Mouse (Mus musculus): ENCODE measurements around the gene E430018J23Rik.
"Not testable (repeated sequence)": the region's sequence is repeated elsewhere in the genome, so short reads cannot be mapped to it uniquely, and the experiment has no call there.

E430018J23Rik gene

GRCm38 (mm10) chr7:127378310-127378921 is 15.0 kb downstream of the E430018J23Rik start:
- no peak for DNase-seq (ENCODE audit: low spot score in 2 of 2)

- DNase-seq (ENCODE audit: low spot score in 2 of 2): peak; percentile 94 to 96
Observed at GRCm38 (mm10) chr7:127375271-127376245, 17.9 kb downstream of the E430018J23Rik start, which contains the start of gene Zfp747. Zfp747 (minus strand) TSS chr7:127376050.

DNA sequence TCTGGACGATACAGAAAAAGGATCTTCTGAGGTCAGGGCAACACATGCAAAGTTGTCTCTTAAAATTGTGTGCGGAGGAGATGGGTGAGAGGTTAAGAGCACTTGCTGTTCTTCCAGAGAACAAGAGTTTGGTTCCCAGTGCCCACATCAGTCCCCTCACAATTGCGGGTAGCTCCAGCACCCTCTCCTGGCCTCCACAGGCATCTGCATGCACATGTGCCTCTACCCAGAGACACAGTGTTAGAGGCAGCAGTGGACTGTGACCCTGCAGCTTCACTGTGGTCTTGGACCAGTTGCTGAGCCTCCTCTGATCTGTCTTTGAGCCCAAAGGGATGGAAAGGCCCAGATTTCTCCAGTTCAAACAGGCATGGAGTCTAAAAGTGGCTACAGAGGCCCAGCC is 21.6 kb downstream of the E430018J23Rik start:
- DNase-seq (ENCODE audit: low spot score in 2 of 2): not testable (repeated sequence)

- no peak for DNase-seq (ENCODE audit: low spot score in 2 of 2)
Observed at GRCm38 (mm10) chr7:127371213-127371612, 22.2 kb downstream of the E430018J23Rik start.

- DNase-seq (ENCODE audit: low spot score in 2 of 2): no peak
Observed at GRCm38 (mm10) chr7:127366249-127366648, 27.2 kb downstream of the E430018J23Rik start.

DNA sequence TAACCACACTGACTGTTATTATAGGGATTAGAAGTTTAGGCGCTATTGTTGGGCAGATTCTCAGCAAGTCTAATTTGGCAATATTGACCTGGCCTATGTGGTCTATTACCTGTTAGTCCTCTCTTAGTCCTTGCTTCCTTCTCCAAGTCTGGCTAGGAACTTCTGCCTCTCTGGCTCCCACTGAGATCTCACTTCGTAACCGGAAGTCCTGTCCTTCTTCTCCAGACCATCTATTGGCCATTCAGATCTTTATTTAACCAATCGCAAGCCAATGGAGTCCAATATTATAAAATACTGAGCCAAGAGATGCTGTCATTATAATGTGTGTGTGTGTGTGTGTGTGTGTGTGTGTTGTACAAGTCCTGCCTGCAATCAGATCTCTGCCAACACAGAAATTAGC is 29.3 kb downstream of the E430018J23Rik start:
- no peak for DNase-seq (ENCODE audit: low spot score in 2 of 2)

GRCm38 (mm10) chr7:127363475-127363921 is 29.9 kb downstream of the E430018J23Rik start:
- no peak for DNase-seq (ENCODE audit: low spot score in 2 of 2)

DNA sequence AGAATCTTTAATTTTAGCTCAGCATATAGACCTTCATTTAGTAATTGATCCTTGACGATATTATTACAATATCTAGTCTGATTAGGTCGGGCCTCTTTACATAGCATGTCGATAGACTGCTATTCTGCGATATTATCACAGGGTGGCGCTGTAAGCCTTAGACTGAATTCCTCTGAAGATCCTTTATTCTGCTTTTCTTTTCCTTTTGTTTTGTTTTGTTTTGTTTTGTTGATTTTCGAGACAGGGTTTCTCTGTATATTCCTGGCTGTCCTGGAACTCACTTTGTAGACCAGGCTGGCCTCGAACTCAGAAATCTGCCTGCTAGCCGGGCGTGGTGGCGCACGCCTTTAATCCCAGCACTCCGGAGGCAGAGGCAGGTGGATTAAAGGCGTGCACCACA is 31.0 kb downstream of the E430018J23Rik start:
- peak; percentile 26 to 36 for DNase-seq (ENCODE audit: low spot score in 2 of 2)

DNA sequence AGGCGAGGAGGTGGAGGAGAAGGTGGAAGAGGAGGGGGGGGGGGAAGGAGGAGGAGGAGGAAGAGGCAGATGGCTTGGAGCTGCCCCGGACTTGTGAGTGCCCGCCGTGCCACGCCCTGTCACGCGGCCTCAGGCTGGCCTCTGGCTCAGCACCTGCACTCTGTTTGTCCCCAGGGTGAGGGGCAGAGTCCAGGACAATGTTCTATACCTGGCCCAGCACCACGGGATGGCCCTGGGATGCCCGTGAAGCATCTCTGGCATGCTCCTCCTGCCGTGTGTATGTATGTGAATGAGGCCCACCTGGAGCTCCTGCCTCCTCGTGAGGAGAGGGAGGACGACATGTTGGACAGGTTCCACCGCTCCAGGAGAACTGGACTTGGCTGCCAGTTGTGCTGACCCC is 32.0 kb downstream of the E430018J23Rik start:
- DNase-seq (ENCODE audit: low spot score in 2 of 2): no peak

- DNase-seq (ENCODE audit: low spot score in 2 of 2): no peak
Observed at GRCm38 (mm10) chr7:127360265-127360664, 33.2 kb downstream of the E430018J23Rik start.

DNA sequence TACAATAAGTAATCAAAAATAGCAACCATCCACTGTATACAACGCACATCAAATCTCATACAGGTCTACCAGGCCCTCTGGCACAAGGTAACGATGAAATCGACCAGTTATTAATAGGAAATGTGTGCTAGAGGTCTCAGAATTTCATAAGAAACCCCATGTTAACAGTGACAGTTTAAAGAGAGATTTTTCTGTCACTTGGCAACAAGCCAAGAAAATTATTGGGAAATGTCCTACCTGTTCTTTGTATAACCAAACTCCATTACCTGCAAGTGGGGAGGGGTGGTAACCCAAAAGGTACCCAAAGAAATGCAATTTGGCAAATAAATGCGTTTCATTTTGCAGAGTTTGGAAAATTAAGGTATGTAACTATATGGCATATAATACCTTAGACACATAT is 35.0 kb downstream of the E430018J23Rik start:
- DNase-seq (ENCODE audit: low spot score in 2 of 2): no peak

- no peak for DNase-seq (ENCODE audit: low spot score in 2 of 2)
Observed at GRCm38 (mm10) chr7:127357871-127358270, 35.6 kb downstream of the E430018J23Rik start.

- DNase-seq (ENCODE audit: low spot score in 2 of 2): no peak
Observed at GRCm38 (mm10) chr7:127355796-127356195, 37.6 kb downstream of the E430018J23Rik start.

- DNase-seq (ENCODE audit: low spot score in 2 of 2): no peak
Observed at GRCm38 (mm10) chr7:127351230-127352004, 42.0 kb downstream of the E430018J23Rik start.

GRCm38 (mm10) chr7:127346676-127347075 is 46.8 kb downstream of the E430018J23Rik start:
- no peak for DNase-seq (ENCODE audit: low spot score in 2 of 2)

GRCm38 (mm10) chr7:127345512-127346325 is 47.7 kb downstream of the E430018J23Rik start, which contains the start of gene Zfp768:
Zfp768 (minus strand) TSS chr7:127345589.
- DNase-seq (ENCODE audit: low spot score in 2 of 2): peak; percentile 81 to 85

GRCm38 (mm10) chr7:127345092-127345491 is 48.3 kb downstream of the E430018J23Rik start:
- no peak for DNase-seq (ENCODE audit: low spot score in 2 of 2)

DNA sequence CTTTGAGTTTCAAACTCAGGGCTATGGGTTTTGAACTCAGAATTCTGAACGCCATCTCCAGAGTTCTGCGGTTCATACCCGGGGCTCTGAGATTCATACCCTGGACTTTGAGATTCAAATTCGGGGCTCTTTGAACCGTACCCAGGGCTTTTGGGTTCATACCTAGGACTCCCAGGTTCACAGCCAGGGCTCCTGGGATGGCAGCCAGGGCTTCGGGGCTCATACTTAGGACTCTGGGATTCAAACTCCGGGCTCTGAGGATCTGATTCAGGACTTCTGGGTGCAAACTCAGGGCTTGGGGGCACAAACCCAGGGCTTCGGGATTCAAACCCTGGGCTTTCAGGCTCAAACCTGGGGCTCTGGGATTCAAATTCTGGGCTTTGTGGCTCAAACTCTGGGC is 49.1 kb downstream of the E430018J23Rik start:
- no peak for DNase-seq (ENCODE audit: low spot score in 2 of 2)

DNA sequence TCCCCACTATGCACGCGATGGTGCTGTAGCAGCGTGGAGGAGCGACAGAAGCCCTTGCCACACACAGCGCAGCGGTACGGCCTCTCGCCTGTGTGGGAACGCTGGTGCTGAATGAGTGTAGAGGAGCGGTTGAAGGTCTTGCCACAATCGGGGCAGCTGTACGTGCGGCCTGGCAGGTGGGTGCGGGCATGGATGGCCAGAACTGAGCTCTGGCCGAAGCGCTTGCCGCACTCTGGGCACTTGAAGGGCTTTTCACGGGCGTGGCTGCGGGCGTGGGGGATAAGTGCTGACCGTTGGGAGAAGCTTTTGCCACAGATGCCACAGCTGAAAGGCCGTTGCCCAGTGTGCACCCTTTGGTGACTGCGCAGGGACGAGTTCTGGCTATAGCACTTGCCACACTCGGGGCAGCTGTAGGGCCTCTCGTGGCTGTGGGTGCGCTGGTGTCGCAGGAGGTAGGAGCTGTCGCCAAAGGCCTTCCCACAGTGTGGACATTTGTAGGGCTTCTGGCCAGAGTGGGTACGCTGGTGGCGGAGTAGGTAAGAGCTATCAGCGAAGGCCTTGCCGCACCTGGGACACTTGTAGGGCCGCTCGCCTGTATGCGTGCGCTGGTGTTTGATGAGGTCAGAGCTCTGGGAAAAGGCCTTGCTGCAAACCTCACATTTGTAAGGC is 49.9 kb downstream of the E430018J23Rik start:
- DNase-seq (ENCODE audit: low spot score in 2 of 2): no peak

DNA sequence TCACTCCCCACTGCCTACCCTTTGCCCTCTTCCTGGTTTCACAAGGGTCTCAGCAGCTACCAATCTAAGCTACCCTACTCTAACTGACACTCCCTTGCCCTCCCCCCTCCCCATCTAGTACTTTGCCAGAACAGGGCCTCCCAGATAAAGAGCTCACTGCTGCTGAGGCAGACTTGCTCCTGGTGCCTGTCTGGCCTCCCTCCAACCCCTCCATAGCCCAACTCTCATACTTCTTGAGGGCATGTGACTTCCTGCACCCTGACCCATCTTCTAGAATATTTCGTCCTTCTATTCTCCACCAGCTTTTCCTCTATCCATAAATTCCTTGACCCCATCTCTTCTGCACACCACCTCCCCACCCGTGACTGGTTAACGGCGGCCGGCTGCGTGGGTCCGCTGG is 50.5 kb downstream of the E430018J23Rik start:
- DNase-seq (ENCODE audit: low spot score in 2 of 2): no peak

All from spleen, postnatal 36 days (tissue).